Mouse (Mus musculus): ENCODE data around the gene Raf1. TPM values are rescaled to one million over a fixed set of nuclear protein-coding genes. Genes with fewer than 3 reads are reported as not detected.

Gene Raf1
- 185 and 209 TPM in 2 replicates for polyA plus RNA-seq (2012; rRNA removed)

- WGBS, result under 1% methylated on average over 51 of the region's 51 CpGs
- peaks cover 3% of the 10 kb centered on the region for H3K4me1 ChIP-seq (replicated peaks; ENCODE audit: control insufficient read depth, insufficient read depth, low read length)
- DNase-seq, result peak; percentile 97
- H3K27ac ChIP-seq (ENCODE audit: control insufficient read depth, insufficient read depth, low read length), result peak within 1 kb of the TSS; percentile 79
- peak within 1 kb of the TSS; percentile 91 for H3K4me3 ChIP-seq (ENCODE audit: control insufficient read depth, insufficient read depth, low read length)
- no peaks in the 10 kb centered on the region for H3K36me3 ChIP-seq (ENCODE audit: control insufficient read depth, insufficient read depth, low read length)
- H3K27me3 ChIP-seq (ENCODE audit: control insufficient read depth, insufficient read depth, low read length), result no peaks in the 10 kb centered on the region
- TF ChIP-seq POLR2A (IDR thresholded peaks at IDR 0.05; ENCODE audit: control insufficient read depth, extremely low read depth, insufficient read depth, low read length, poor library complexity), result peak; percentile 94
- TF ChIP-seq CTCF (IDR thresholded peaks at IDR 0.05; ENCODE audit: borderline replicate concordance, control insufficient read depth, extremely low read depth, insufficient read depth, low read length, poor library complexity), result peak; percentile 74; the same call in 1 of the 2 replicates
Measured at GRCm38 (mm10) chr6:115676452-115677128, at the start of gene Raf1. TSS of gene Raf1 (minus strand) at chr6:115676635.

GRCm38 (mm10) chr6:115722246-115722645 is 45.8 kb upstream of the Raf1 start:
- H3K27ac ChIP-seq (ENCODE audit: control insufficient read depth, insufficient read depth, low read length), result no peak overlapping the region
- no peak for DNase-seq
- H3K27me3 ChIP-seq (ENCODE audit: control insufficient read depth, insufficient read depth, low read length), result no peaks in the 10 kb centered on the region
- 76% methylated on average over 5 of the region's 5 CpGs for WGBS
- H3K36me3 ChIP-seq (ENCODE audit: control insufficient read depth, insufficient read depth, low read length), result no peaks in the 10 kb centered on the region
- no peak overlapping the region for H3K4me3 ChIP-seq (ENCODE audit: control insufficient read depth, insufficient read depth, low read length)
- H3K4me1 ChIP-seq (replicated peaks; ENCODE audit: control insufficient read depth, insufficient read depth, low read length), result peaks cover 13% of the 10 kb centered on the region
- TF ChIP-seq CTCF (IDR thresholded peaks at IDR 0.05; ENCODE audit: borderline replicate concordance, control insufficient read depth, extremely low read depth, insufficient read depth, low read length, poor library complexity), result no peak
- TF ChIP-seq POLR2A (IDR thresholded peaks at IDR 0.05; ENCODE audit: control insufficient read depth, extremely low read depth, insufficient read depth, low read length, poor library complexity), result no peak

GRCm38 (mm10) chr6:115717715-115718558 is 41.5 kb upstream of the Raf1 start:
- Histone ChIP-seq H3K27ac (ENCODE audit: control insufficient read depth, insufficient read depth, low read length) (peak overlapping the region; percentile 73; the same call in 1 of the 2 replicates), H3K27me3 (ENCODE audit: control insufficient read depth, insufficient read depth, low read length) (no peaks in the 10 kb centered on the region), H3K36me3 (ENCODE audit: control insufficient read depth, insufficient read depth, low read length) (no peaks in the 10 kb centered on the region), H3K4me3 (ENCODE audit: control insufficient read depth, insufficient read depth, low read length) (peak overlapping the region; percentile 27), H3K4me1 (replicated peaks; ENCODE audit: control insufficient read depth, insufficient read depth, low read length) (peaks cover 23% of the 10 kb centered on the region)
- 3% methylated on average over 15 of the region's 15 CpGs for WGBS
- no peak for TF ChIP-seq POLR2A (IDR thresholded peaks at IDR 0.05; ENCODE audit: control insufficient read depth, extremely low read depth, insufficient read depth, low read length, poor library complexity)
- TF ChIP-seq CTCF (IDR thresholded peaks at IDR 0.05; ENCODE audit: borderline replicate concordance, control insufficient read depth, extremely low read depth, insufficient read depth, low read length, poor library complexity), result no peak
- peak; percentile 65 for DNase-seq

GRCm38 (mm10) chr6:115717101-115717652 is 40.7 kb upstream of the Raf1 start:
- H3K27me3 ChIP-seq (ENCODE audit: control insufficient read depth, insufficient read depth, low read length), result no peaks in the 10 kb centered on the region
- peak overlapping the region; percentile 36 for H3K27ac ChIP-seq (ENCODE audit: control insufficient read depth, insufficient read depth, low read length)
- H3K36me3 ChIP-seq (ENCODE audit: control insufficient read depth, insufficient read depth, low read length), result no peaks in the 10 kb centered on the region
- H3K4me1 ChIP-seq (replicated peaks; ENCODE audit: control insufficient read depth, insufficient read depth, low read length), result peaks cover 23% of the 10 kb centered on the region
- WGBS, result 61% methylated on average over 8 of the region's 8 CpGs
- peak; percentile 46 for DNase-seq
- TF ChIP-seq CTCF (IDR thresholded peaks at IDR 0.05; ENCODE audit: borderline replicate concordance, control insufficient read depth, extremely low read depth, insufficient read depth, low read length, poor library complexity) (no peak), POLR2A (IDR thresholded peaks at IDR 0.05; ENCODE audit: control insufficient read depth, extremely low read depth, insufficient read depth, low read length, poor library complexity) (no peak)
- H3K4me3 ChIP-seq (ENCODE audit: control insufficient read depth, insufficient read depth, low read length), result no peak overlapping the region

GRCm38 (mm10) chr6:115711261-115711660 is 34.8 kb upstream of the Raf1 start:
- Histone ChIP-seq H3K27me3 (ENCODE audit: control insufficient read depth, insufficient read depth, low read length) (no peaks in the 10 kb centered on the region), H3K4me3 (ENCODE audit: control insufficient read depth, insufficient read depth, low read length) (no peak overlapping the region), H3K27ac (ENCODE audit: control insufficient read depth, insufficient read depth, low read length) (no peak overlapping the region), H3K36me3 (ENCODE audit: control insufficient read depth, insufficient read depth, low read length) (no peaks in the 10 kb centered on the region), H3K4me1 (replicated peaks; ENCODE audit: control insufficient read depth, insufficient read depth, low read length) (no peaks in the 10 kb centered on the region)
- DNase-seq, result no peak
- TF ChIP-seq POLR2A (IDR thresholded peaks at IDR 0.05; ENCODE audit: control insufficient read depth, extremely low read depth, insufficient read depth, low read length, poor library complexity), result no peak
- TF ChIP-seq CTCF (IDR thresholded peaks at IDR 0.05; ENCODE audit: borderline replicate concordance, control insufficient read depth, extremely low read depth, insufficient read depth, low read length, poor library complexity), result no peak
- WGBS, result 70% methylated on average over 3 of the region's 3 CpGs

GRCm38 (mm10) chr6:115702901-115703300 is 26.5 kb upstream of the Raf1 start:
- no peak for DNase-seq
- peaks cover 3% of the 10 kb centered on the region for H3K4me1 ChIP-seq (replicated peaks; ENCODE audit: control insufficient read depth, insufficient read depth, low read length)
- TF ChIP-seq CTCF (IDR thresholded peaks at IDR 0.05; ENCODE audit: borderline replicate concordance, control insufficient read depth, extremely low read depth, insufficient read depth, low read length, poor library complexity), result no peak
- TF ChIP-seq POLR2A (IDR thresholded peaks at IDR 0.05; ENCODE audit: control insufficient read depth, extremely low read depth, insufficient read depth, low read length, poor library complexity), result no peak
- no peaks in the 10 kb centered on the region for H3K36me3 ChIP-seq (ENCODE audit: control insufficient read depth, insufficient read depth, low read length)
- H3K27me3 ChIP-seq (ENCODE audit: control insufficient read depth, insufficient read depth, low read length), result no peaks in the 10 kb centered on the region
- H3K4me3 ChIP-seq (ENCODE audit: control insufficient read depth, insufficient read depth, low read length), result no peak overlapping the region
- 71% methylated on average over 5 of the region's 5 CpGs for WGBS
- no peak overlapping the region for H3K27ac ChIP-seq (ENCODE audit: control insufficient read depth, insufficient read depth, low read length)

Data from thymus, adult 2 months (tissue).